Mouse (Mus musculus) heart, adult 11 months (tissue): Measurements from ENCODE around the gene Rhox7a.
"Not testable (repeated sequence)": the region's sequence is repeated elsewhere in the genome, so short reads cannot be mapped to it uniquely, and the experiment has no call there.

Source experiments
- DNase-seq: peaks from one replicate; pipeline ENCODE4 v3.0.0; 2022

The Rhox7a gene

GRCm38 (mm10) chrX:37831386-37831785 lies at the start of gene Rhox7a:
Gene Rhox7a (plus strand): TSS chrX:37831686.
- DNase-seq, result peak; percentile 21

- DNase-seq, result peak; percentile 12
Measured at GRCm38 (mm10) chrX:37807286-37808080, 24.0 kb upstream of the Rhox7a start.

- no peak for DNase-seq
Measured at GRCm38 (mm10) chrX:37809396-37809795, 22.1 kb upstream of the Rhox7a start.

GRCm38 (mm10) chrX:37811179-37811578 lies 20.3 kb upstream of the Rhox7a start:
- DNase-seq, result no peak

GRCm38 (mm10) chrX:37815665-37816064 lies 15.8 kb upstream of the Rhox7a start:
- DNase-seq, result no peak

GRCm38 (mm10) chrX:37826610-37827009 lies 4.9 kb upstream of the Rhox7a start, which contains the start of gene Rhox6:
Gene Rhox6 (plus strand): TSS chrX:37826910.
- DNase-seq, result not testable (repeated sequence)

- DNase-seq, result no peak
Measured at GRCm38 (mm10) chrX:37871641-37872040, 40.2 kb downstream of the Rhox7a start.

- DNase-seq, result no peak
Measured at GRCm38 (mm10) chrX:37878844-37879243, 47.4 kb downstream of the Rhox7a start, which contains the start of gene Rhox8. Gene Rhox8 (minus strand): TSS chrX:37878944.
